Mouse (Mus musculus) kidney, adult 2 months (tissue): Measurements from ENCODE around the gene Snap29. TPM values are rescaled to one million over a fixed set of nuclear protein-coding genes. Genes with fewer than 3 reads are reported as not detected.

Experiments
- DNase-seq: peaks from one replicate; pipeline ENCODE4 v3.0.0; 2021
- H3K27ac ChIP-seq: fragments of 200-500 bp; 2 replicates; pipeline ENCODE4 v1.5.1; 2012; ENCODE audit warnings: low read depth, low read length, control low read depth, inconsistent platforms; ENCODE audit not compliant: insufficient read depth
- H3K27me3 ChIP-seq: fragments of 200-500 bp; replicated peaks from 2 replicates; pipeline ENCODE4 v1.6.1; 2012; ENCODE audit warnings: mild to moderate bottlenecking, moderate library complexity, low read length, inconsistent platforms; ENCODE audit not compliant: control insufficient read depth, insufficient read depth
- H3K36me3 ChIP-seq: fragments of 200-500 bp; 2 replicates; pipeline ENCODE4 v1.6.1; 2012; ENCODE audit warnings: mild to moderate bottlenecking, moderate library complexity, low read length, inconsistent platforms; ENCODE audit not compliant: control insufficient read depth, insufficient read depth
- H3K4me1 ChIP-seq: fragments of 200-500 bp; 2 replicates; pipeline ENCODE4 v1.6.1; 2011; ENCODE audit warnings: low read length; ENCODE audit not compliant: control insufficient read depth, insufficient read depth
- H3K4me3 ChIP-seq: fragments of 200-500 bp; 2 replicates; pipeline ENCODE4 v1.5.1; 2011; ENCODE audit warnings: mild to moderate bottlenecking, low read depth, low read length, control low read depth; ENCODE audit not compliant: insufficient read depth
- CTCF ChIP-seq: fragments of 200-500 bp; conservative IDR thresholded peaks from 2 replicates; pipeline ENCODE4 v1.5.1; 2011; ENCODE audit warnings: low read depth, mild to moderate bottlenecking, control low read depth, low read length, moderate library complexity, mixed read lengths; ENCODE audit not compliant: insufficient read depth, insufficient read length
- POLR2A ChIP-seq: fragments of 200-500 bp; IDR thresholded peaks from one replicate; pipeline ENCODE4 v1.6.1; 2011; ENCODE audit warnings: low read depth, low read length, control low read depth
- WGBS: fragments of 180-500 bp; shearing (Covaris S2); methylation state at CpG from one replicate; pipeline ENCODE4 v1.1.7; 2018; 5-methylcytosine and 5-hydroxymethylcytosine counted together
- polyA plus RNA-seq: library from polyadenylated mRNA; depleted of rRNA; stranded (reverse); fragments of >200 nt; gene quantifications from 2 replicates; pipeline ENCODE4 v1.2.3, GENCODE M21; 2012; rRNA removed

The Snap29 gene
- polyA plus RNA-seq, 1 experiment: 11.4 TPM

DNA sequence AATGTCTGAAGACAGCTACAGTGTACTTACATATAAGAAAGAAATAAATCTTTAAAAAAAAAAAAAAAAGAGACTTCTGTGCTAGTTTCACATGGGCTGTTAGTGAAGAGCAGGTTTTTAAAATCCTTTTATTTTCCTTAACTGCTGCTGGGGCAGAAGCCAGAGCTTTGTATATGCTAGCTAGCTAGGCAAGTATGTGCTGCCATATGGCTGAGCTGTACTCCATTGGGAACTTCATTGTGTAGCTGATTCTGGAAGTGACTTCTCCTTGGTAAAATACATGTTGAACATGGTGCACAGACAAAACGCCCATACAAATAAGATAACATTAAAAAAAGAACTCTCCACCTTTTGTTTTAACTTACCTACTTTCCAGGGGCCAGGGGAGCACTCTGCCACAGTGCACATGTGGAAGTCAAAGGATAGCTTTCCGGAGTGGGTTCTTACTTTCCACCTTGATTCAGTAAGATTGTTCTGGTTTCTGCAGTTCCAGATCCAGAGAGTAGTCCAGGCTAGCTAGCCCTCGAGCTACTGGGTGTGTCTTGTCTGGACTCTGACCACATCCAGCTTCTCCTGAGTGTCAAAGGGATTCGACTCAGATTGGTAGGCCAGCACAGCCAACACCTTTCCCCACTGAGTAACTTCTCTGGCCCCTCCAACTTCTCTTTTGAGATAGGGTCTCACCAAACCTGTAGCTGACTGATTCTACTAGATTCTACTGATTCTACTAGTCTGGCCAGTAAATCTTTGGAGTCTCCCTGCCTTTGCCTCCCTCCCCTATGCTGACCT, 61.3 kb downstream of the Snap29 start:
- Histone ChIP-seq H3K36me3 (peaks cover 4% of the 10 kb centered on the region; the same call in 1 of the 2 replicates), H3K4me1 (peaks cover 11% of the 10 kb centered on the region; the same call in 1 of the 2 replicates), H3K27me3 (no peaks in the 10 kb centered on the region), H3K4me3 (no peak overlapping the region), H3K27ac (no peak overlapping the region)
- TF ChIP-seq CTCF (no peak), POLR2A (no peak)
- DNase-seq: peak; percentile 17
- 63% methylated on average over 4 of the region's 4 CpGs for WGBS

DNA sequence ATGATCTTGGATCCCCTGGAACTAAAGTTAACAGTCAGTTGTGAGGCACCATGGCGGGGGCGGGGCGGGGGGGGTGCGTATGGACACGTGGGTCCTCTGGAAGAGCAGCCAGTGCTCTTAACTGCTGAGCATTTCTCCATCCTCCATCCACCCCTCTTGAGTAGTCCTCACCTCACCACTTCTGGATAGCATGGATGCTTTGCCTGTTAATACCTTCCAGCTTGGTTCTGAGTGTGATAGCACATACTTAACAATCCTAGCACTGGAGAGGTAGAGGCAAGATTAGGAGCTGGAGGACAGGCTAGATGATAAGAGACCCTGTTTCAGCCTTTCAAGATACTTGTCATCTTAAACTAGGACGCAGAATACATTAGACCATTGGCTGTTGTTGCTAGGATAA, 66.7 kb downstream of the Snap29 start:
- Histone ChIP-seq H3K27ac (no peak overlapping the region), H3K4me3 (no peak overlapping the region), H3K27me3 (no peaks in the 10 kb centered on the region), H3K36me3 (peaks cover 4% of the 10 kb centered on the region), H3K4me1 (0 out of 2 replicates have a peak, but pooled peaks cover 3% of the 10 kb centered on the region)
- WGBS: 83% methylated on average over 6 of the region's 6 CpGs
- TF ChIP-seq CTCF: no peak
- no peak for TF ChIP-seq POLR2A
- no peak for DNase-seq

DNA sequence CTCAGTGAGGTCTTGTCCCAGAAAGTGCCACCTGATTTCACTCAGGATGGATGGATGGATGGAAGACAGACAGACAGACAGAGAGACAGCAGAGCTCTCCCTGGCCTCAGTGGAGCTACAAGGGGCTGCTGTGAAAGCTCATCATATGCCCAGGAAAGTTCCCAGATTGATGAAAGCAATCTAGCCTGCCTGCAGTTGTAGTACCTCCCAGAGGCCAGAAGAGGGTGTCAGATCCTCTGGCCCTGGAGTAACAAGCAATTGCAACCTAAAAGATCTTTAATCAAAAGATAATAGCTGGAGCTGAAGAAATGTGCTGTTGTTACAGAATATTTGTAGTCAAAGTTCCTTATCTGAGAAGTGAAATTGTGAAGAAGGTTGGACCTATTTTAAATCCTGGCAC, 68.3 kb downstream of the Snap29 start:
- Histone ChIP-seq H3K27ac (no peak overlapping the region), H3K4me3 (no peak overlapping the region), H3K36me3 (peaks cover 4% of the 10 kb centered on the region), H3K4me1 (peaks cover 9% of the 10 kb centered on the region; the same call in 1 of the 2 replicates), H3K27me3 (no peaks in the 10 kb centered on the region)
- no peak for TF ChIP-seq POLR2A
- peak; percentile 76 for TF ChIP-seq CTCF
- DNase-seq: peak; percentile 48

DNA sequence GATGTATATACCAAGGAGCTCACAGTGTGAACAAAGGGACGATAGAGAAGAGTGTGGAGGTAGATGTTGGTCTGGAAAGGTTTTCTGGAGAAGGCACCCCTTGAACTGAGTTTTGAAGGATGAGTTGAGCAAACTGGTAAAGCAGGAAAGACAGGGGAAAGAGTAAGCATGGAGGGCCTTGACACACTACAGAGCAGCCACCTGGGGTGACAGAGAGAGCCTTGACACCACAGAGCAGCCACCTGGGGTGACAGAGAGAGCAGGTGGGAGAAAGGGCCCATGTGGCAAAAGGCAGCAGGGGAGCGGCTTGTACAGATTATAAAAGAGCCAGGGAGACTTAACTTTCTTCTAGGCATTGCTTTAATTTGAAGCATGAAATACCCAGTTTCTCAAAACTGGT, 69.0 kb downstream of the Snap29 start:
- Histone ChIP-seq H3K4me3 (no peak overlapping the region), H3K27me3 (no peaks in the 10 kb centered on the region), H3K4me1 (peaks cover 9% of the 10 kb centered on the region; the same call in 1 of the 2 replicates), H3K27ac (no peak overlapping the region), H3K36me3 (peaks cover 4% of the 10 kb centered on the region)
- DNase-seq: no peak
- WGBS: 84% methylated on average over 2 of the region's 2 CpGs
- TF ChIP-seq POLR2A (no peak), CTCF (no peak)

DNA sequence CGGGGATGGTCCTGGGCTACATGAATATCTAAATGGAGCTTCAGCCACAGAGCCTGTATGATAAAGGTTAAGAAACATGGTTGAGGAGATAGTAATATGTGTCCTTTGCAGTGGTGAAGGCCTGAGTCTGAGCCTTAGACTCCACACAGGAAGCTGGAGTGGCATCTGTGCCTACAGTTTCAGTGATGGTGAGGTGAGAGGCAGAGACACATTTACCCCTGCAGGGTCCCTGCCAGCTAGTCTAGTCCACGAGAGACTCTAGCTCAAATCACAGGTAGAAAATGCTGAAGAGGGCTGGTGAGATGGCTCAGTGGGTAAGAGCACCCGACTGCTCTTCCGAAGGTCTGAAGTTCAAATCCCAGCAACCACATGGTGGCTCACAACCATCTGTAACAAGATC, 69.5 kb downstream of the Snap29 start:
- no peak for TF ChIP-seq CTCF
- TF ChIP-seq POLR2A: no peak
- Histone ChIP-seq H3K36me3 (peaks cover 1% of the 10 kb centered on the region), H3K4me3 (no peak overlapping the region), H3K4me1 (peaks cover 9% of the 10 kb centered on the region; the same call in 1 of the 2 replicates), H3K27me3 (no peaks in the 10 kb centered on the region), H3K27ac (no peak overlapping the region)
- 70% methylated on average over 4 of the region's 4 CpGs for WGBS
- no peak for DNase-seq

DNA sequence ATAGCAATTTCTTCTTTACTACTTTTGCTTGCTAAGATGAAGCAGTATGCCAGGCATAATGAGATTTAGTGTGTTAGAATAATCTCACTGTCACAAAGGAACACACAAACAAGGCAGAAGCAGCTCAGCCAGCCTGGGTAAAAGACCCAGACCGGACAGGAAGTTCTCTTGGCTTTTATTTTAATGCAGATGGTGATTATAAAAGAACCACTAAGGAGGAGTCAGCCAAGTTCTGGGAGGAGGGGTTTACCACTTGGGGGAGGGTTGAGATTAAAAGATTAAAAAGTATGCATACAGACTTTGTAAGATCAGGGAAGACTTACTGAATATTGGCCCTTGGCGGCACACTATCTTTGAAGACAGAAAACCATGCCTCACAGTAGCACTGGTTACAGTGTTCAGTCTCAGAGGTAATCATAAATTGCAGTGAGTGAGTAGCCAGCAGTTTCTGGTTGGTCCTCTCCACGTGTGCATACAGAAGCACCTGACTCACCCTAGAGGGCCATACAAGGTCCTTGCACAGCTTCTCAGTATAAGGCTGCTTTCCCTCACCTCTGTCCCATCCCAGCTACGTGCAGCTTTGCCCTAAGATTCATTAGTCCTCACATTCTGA, 72.7 kb downstream of the Snap29 start:
- no peaks in the 10 kb centered on the region; the same call in 1 of the 2 replicates for H3K36me3 ChIP-seq
- TF ChIP-seq CTCF: no peak
- TF ChIP-seq POLR2A: no peak
- no peak overlapping the region; the same call in 1 of the 2 replicates for H3K27ac ChIP-seq
- peaks cover 9% of the 10 kb centered on the region; the same call in 1 of the 2 replicates for H3K4me1 ChIP-seq
- H3K27me3 ChIP-seq: no peaks in the 10 kb centered on the region
- no peak for DNase-seq
- no peak overlapping the region for H3K4me3 ChIP-seq
- 54% methylated on average over 4 of the region's 4 CpGs for WGBS

Other genes with a start within 250 kb of the Snap29 start
- 64.6 and 73.6 TPM in 2 replicates for gene Ube2l3, start 203.3 kb upstream of the Snap29 start, polyA plus RNA-seq
- gene Rimbp3, start 197.4 kb upstream of the Snap29 start, polyA plus RNA-seq: 0.05 and 0.08 TPM in 2 replicates
- gene Hic2, start 172.4 kb upstream of the Snap29 start, polyA plus RNA-seq: 1.5 and 1.8 TPM in 2 replicates
- 7.7 and 8.0 TPM in 2 replicates for gene Tmem191c, start 129.9 kb upstream of the Snap29 start, polyA plus RNA-seq
- 0.57 and 0.80 TPM in 2 replicates for gene Serpind1, start 74.6 kb upstream of the Snap29 start, polyA plus RNA-seq
- gene Pi4ka, start 328 bp downstream of the Snap29 start, polyA plus RNA-seq: 105 and 124 TPM in 2 replicates
- gene Crkl, start 46.0 kb downstream of the Snap29 start, polyA plus RNA-seq: 34.4 and 43.3 TPM in 2 replicates
- gene Aifm3, start 83.6 kb downstream of the Snap29 start, polyA plus RNA-seq: 11.7 and 14.8 TPM in 2 replicates
- 295 and 386 TPM in 2 replicates for gene Lztr1, start 102.7 kb downstream of the Snap29 start, polyA plus RNA-seq
- 103 and 115 TPM in 2 replicates for gene Thap7, start 125.2 kb downstream of the Snap29 start, polyA plus RNA-seq
- gene Lrrc74b, start 155.3 kb downstream of the Snap29 start, polyA plus RNA-seq: 0.05 and 0.11 TPM in 2 replicates
- gene P2rx6, start 155.9 kb downstream of the Snap29 start, polyA plus RNA-seq: 0.86 and 1.1 TPM in 2 replicates
- 8.1 and 9.1 TPM in 2 replicates for gene Slc7a4, start 177.2 kb downstream of the Snap29 start, polyA plus RNA-seq
- gene Smpd4, start 213.4 kb downstream of the Snap29 start, polyA plus RNA-seq: 53.0 and 53.8 TPM in 2 replicates
- 0.42 and 1.0 TPM in 2 replicates for gene Ccdc74a, start 240.5 kb downstream of the Snap29 start, polyA plus RNA-seq